Mouse (Mus musculus): Measurements from ENCODE around the gene Nectin2.

Gene Nectin2

GRCm38 (mm10) chr7:19769001-19769400, 18.7 kb upstream of the Nectin2 start:
- DNase-seq: no peak

- no peak for DNase-seq
Measured at GRCm38 (mm10) chr7:19768251-19768650, 18.0 kb upstream of the Nectin2 start.

GRCm38 (mm10) chr7:19764581-19764980, 14.3 kb upstream of the Nectin2 start:
- DNase-seq: no peak

GRCm38 (mm10) chr7:19763829-19764477, 13.7 kb upstream of the Nectin2 start:
- no peak for DNase-seq

- no peak for DNase-seq
Measured at GRCm38 (mm10) chr7:19762283-19762682, 12.0 kb upstream of the Nectin2 start.

GRCm38 (mm10) chr7:19760021-19760420, 9.7 kb upstream of the Nectin2 start:
- no peak for DNase-seq

- DNase-seq: no peak
Measured at GRCm38 (mm10) chr7:19758623-19759022, 8.3 kb upstream of the Nectin2 start.

GRCm38 (mm10) chr7:19755851-19756786, 5.8 kb upstream of the Nectin2 start:
- DNase-seq: no peak

- no peak for DNase-seq
Measured at GRCm38 (mm10) chr7:19755008-19755407, 4.7 kb upstream of the Nectin2 start.

- no peak for DNase-seq
Measured at GRCm38 (mm10) chr7:19754065-19754464, 3.8 kb upstream of the Nectin2 start.

GRCm38 (mm10) chr7:19753587-19753986, 3.3 kb upstream of the Nectin2 start:
- no peak for DNase-seq

- no peak for DNase-seq
Measured at GRCm38 (mm10) chr7:19752652-19753051, 2.4 kb upstream of the Nectin2 start.

- no peak for DNase-seq
Measured at GRCm38 (mm10) chr7:19751070-19751383, 744 bp upstream of the Nectin2 start.

- peak; percentile 83 to 84 for DNase-seq
Measured at GRCm38 (mm10) chr7:19749389-19750216, 680 bp downstream of the Nectin2 start.

- DNase-seq: no peak
Measured at GRCm38 (mm10) chr7:19748219-19749195, 1.8 kb downstream of the Nectin2 start.

GRCm38 (mm10) chr7:19747420-19748218, 2.7 kb downstream of the Nectin2 start:
- DNase-seq: no peak

- DNase-seq: no peak
Measured at GRCm38 (mm10) chr7:19746426-19747201, 3.7 kb downstream of the Nectin2 start.

GRCm38 (mm10) chr7:19745971-19746370, 4.3 kb downstream of the Nectin2 start:
- DNase-seq: no peak

GRCm38 (mm10) chr7:19744590-19745385, 5.5 kb downstream of the Nectin2 start:
- no peak for DNase-seq

GRCm38 (mm10) chr7:19743791-19744190, 6.5 kb downstream of the Nectin2 start:
- DNase-seq: no peak
